Mouse (Mus musculus) heart, embryonic 11.5 days (tissue): ENCODE data around the gene Clec16a. TPM values are rescaled to one million over a fixed set of nuclear protein-coding genes. Genes with fewer than 3 reads are reported as not detected.

ENCODE experiments used
- ATAC-seq: fragments of 200-750 bp; cut with Nextera tagmentation; replicated peaks from 2 replicates; pipeline ENCODE4 v1.8.0; 2017; ENCODE audit warnings: moderate library complexity; ENCODE audit not compliant: insufficient number of reproducible peaks, low FRiP score, low TSS enrichment
- H3K27ac ChIP-seq: fragments of 300-500 bp; sonication (generic); 2 replicates; pipeline ENCODE4 v1.5.1; 2014; ENCODE audit warnings: mild to moderate bottlenecking, low read depth, low read length
- H3K27me3 ChIP-seq: fragments of 300-500 bp; sonication (generic); 2 replicates; pipeline ENCODE4 v1.6.1; 2014; ENCODE audit warnings: mild to moderate bottlenecking, low read length, mixed read lengths; ENCODE audit not compliant: control insufficient read depth, insufficient read depth
- H3K36me3 ChIP-seq: fragments of 300-500 bp; sonication (generic); 2 replicates; pipeline ENCODE4 v1.6.1; 2014; ENCODE audit warnings: mild to moderate bottlenecking, low read length, moderate library complexity, mixed read lengths; ENCODE audit not compliant: control insufficient read depth, insufficient read depth
- H3K4me1 ChIP-seq: fragments of 300-500 bp; sonication (generic); 2 replicates; pipeline ENCODE4 v1.6.1; 2014; ENCODE audit warnings: low read length; ENCODE audit not compliant: control insufficient read depth, insufficient read depth
- H3K4me2 ChIP-seq: fragments of 300-500 bp; sonication (generic); 2 replicates; pipeline ENCODE4 v1.6.1; 2014; ENCODE audit warnings: mild to moderate bottlenecking, moderate library complexity
- H3K4me3 ChIP-seq: fragments of 300-500 bp; sonication (generic); 2 replicates; pipeline ENCODE4 v1.5.1; 2014; ENCODE audit warnings: low read depth, low read length
- H3K9ac ChIP-seq: fragments of 300-500 bp; sonication (generic); 2 replicates; pipeline ENCODE4 v1.6.1; 2014; ENCODE audit warnings: mild to moderate bottlenecking, low read depth, low read length, moderate library complexity
- H3K9me3 ChIP-seq: fragments of 300-500 bp; sonication (generic); replicated peaks from 2 replicates; pipeline ENCODE4 v1.6.1; 2016; ENCODE audit warnings: low read length; ENCODE audit not compliant: control insufficient read depth
- WGBS: fragments of 180-500 bp; shearing (Covaris S2); extraction: QIAGEN DNeasy Blood & Tissue Kit; methylation state at CpG from one replicate; pipeline ENCODE4 v1.1.7; 2014; ENCODE audit not compliant: insufficient replicate concordance; 5-methylcytosine and 5-hydroxymethylcytosine counted together
- polyA plus RNA-seq: library from polyadenylated mRNA; unstranded; fragments of >200 nt; fragmentation: Nextera tagmentation; extraction: Ambion mirVana; gene quantifications from 2 replicates; pipeline ENCODE4 v1.2.1, GENCODE M21; 2014

Gene Clec16a
- polyA plus RNA-seq, 1 experiment from 2014 or later, result 39.1 TPM

DNA sequence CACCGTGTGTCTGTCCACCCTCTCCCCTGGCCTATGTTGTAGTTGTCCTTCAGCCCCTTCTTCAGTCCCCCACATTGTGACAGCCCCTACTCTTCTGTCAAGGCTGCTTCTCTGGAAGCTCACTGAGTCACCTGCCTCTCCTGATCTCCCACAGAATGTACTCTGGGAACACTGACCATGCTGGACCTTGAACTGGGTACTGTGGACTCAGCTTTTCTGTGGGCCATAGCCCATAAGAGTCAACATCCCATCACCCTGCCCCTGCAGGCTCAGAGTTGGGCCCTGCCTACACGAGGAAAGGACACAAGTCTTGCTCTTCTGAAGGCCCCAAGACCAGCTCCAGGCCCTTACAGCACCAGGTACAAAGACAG is 19.5 kb upstream of the Clec16a start:
- no peaks in the 10 kb centered on the region for H3K9me3 ChIP-seq
- 0 out of 2 replicates have a peak, but pooled peaks cover 4% of the 10 kb centered on the region for H3K36me3 ChIP-seq
- no peak overlapping the region for H3K4me3 ChIP-seq
- H3K27ac ChIP-seq, result no peak overlapping the region
- H3K4me1 ChIP-seq, result peaks cover 8% of the 10 kb centered on the region
- H3K27me3 ChIP-seq, result no peaks in the 10 kb centered on the region
- ATAC-seq, result no peak
- H3K4me2 ChIP-seq, result no peak overlapping the region
- H3K9ac ChIP-seq, result no peak overlapping the region
- WGBS, result 68% methylated on average over 2 of the region's 2 CpGs

DNA sequence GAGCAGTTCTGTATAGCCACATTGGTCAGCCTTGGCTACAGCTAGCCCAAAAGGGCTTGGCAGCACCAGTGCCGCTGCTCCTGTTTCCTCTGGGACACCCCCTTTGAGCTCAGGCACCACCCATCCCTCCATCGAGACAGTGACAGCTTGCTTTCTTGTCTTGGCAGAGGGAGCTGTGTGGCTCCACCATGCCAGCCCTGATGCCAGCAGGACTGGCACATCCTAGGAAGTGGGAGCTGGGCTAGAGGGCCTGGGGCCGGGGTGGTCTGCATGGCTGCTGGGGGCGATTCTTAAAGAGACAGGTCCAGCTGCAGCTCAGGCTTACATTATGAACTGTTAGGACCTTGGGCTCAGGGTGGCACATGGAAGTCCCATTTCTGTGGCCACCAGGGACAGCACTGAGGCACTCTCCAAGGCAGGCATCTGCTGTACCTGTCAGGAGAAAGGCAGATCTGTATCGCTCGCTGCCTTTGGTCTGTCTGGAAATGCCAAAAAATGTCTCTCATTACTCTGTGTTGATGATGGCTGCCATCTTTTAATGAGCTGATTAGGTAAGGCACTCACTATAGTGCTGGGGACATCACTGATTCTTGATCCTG is 18.0 kb upstream of the Clec16a start:
- Histone ChIP-seq H3K27ac (no peak overlapping the region), H3K36me3 (0 out of 2 replicates have a peak, but pooled peaks cover 4% of the 10 kb centered on the region), H3K9me3 (no peaks in the 10 kb centered on the region), H3K4me3 (no peak overlapping the region), H3K4me2 (no peak overlapping the region), H3K9ac (no peak overlapping the region), H3K4me1 (peaks cover 10% of the 10 kb centered on the region), H3K27me3 (no peaks in the 10 kb centered on the region)
- ATAC-seq, result no peak
- 81% methylated on average over 6 of the region's 6 CpGs for WGBS

GRCm38 (mm10) chr16:10528382-10528781 is 16.8 kb upstream of the Clec16a start:
- no peak overlapping the region for H3K4me3 ChIP-seq
- H3K4me1 ChIP-seq, result peaks cover 10% of the 10 kb centered on the region
- WGBS, result 77% methylated on average over 3 of the region's 3 CpGs
- no peak overlapping the region for H3K27ac ChIP-seq
- H3K4me2 ChIP-seq, result no peak overlapping the region
- H3K9me3 ChIP-seq, result no peaks in the 10 kb centered on the region
- no peaks in the 10 kb centered on the region for H3K27me3 ChIP-seq
- ATAC-seq, result no peak
- H3K9ac ChIP-seq, result no peak overlapping the region
- H3K36me3 ChIP-seq, result 0 out of 2 replicates have a peak, but pooled peaks cover 4% of the 10 kb centered on the region

- Histone ChIP-seq H3K27me3 (no peaks in the 10 kb centered on the region), H3K4me2 (no peak overlapping the region), H3K9me3 (no peaks in the 10 kb centered on the region), H3K4me1 (peaks cover 12% of the 10 kb centered on the region), H3K36me3 (0 out of 2 replicates have a peak, but pooled peaks cover 4% of the 10 kb centered on the region), H3K4me3 (no peak overlapping the region), H3K9ac (no peak overlapping the region), H3K27ac (peak overlapping the region; percentile 65; the same call in 1 of the 2 replicates)
- 57% methylated on average over 4 of the region's 4 CpGs for WGBS
- no peak for ATAC-seq
These were observed 15.0 kb upstream of the Clec16a start for GRCm38 (mm10) chr16:10530179-10530578.

DNA sequence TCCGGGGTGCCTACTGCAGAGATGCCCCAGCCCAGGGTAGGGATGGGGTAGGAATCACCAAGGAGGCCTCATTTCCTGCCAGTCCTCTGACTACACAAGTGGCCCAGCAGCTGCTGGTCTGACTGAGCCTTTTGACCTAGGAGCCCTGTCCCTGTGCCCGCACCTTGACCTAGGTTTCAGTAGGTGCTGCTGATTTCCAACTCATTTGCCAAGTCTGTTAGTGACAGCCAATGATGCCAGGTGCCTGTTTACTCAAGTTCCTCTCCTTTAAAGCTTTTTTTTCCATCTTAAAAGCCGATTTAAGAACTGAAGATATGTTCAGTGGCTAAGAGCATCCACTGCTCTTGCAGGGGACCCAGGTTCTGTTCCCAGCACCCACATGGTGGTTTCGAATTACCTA is 11.4 kb upstream of the Clec16a start:
- Histone ChIP-seq H3K4me2 (no peak overlapping the region), H3K9me3 (no peaks in the 10 kb centered on the region), H3K9ac (no peak overlapping the region), H3K27me3 (no peaks in the 10 kb centered on the region), H3K4me3 (no peak overlapping the region), H3K27ac (no peak overlapping the region), H3K36me3 (0 out of 2 replicates have a peak, but pooled peaks cover 4% of the 10 kb centered on the region), H3K4me1 (peaks cover 15% of the 10 kb centered on the region)
- 81% methylated on average over 4 of the region's 4 CpGs for WGBS
- ATAC-seq, result no peak

DNA sequence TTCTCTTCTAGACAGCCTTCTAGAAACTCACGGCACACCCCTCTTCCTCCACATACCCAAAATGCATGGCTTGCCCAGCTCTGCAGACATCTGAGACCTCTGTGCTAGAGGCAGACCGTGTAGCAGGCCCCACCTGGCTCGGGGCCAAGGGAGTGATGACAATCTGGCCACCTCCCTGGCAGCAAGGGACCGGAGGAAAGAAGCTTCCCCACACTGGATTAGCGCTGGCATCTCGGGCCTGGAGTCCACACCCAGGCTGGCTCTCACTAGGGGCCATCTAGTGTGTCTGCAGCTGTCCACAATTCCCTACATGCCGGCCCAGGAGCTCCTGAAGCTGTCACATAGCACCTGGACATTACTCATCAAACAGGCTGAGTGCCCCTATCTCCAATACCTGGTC is 10.6 kb upstream of the Clec16a start:
- H3K27ac ChIP-seq, result no peak overlapping the region
- no peak overlapping the region for H3K9ac ChIP-seq
- no peak overlapping the region for H3K4me2 ChIP-seq
- WGBS, result 72% methylated on average over 7 of the region's 7 CpGs
- H3K9me3 ChIP-seq, result no peaks in the 10 kb centered on the region
- ATAC-seq, result no peak
- H3K4me1 ChIP-seq, result peaks cover 15% of the 10 kb centered on the region
- 0 out of 2 replicates have a peak, but pooled peaks cover 4% of the 10 kb centered on the region for H3K36me3 ChIP-seq
- H3K27me3 ChIP-seq, result no peaks in the 10 kb centered on the region
- no peak overlapping the region for H3K4me3 ChIP-seq

DNA sequence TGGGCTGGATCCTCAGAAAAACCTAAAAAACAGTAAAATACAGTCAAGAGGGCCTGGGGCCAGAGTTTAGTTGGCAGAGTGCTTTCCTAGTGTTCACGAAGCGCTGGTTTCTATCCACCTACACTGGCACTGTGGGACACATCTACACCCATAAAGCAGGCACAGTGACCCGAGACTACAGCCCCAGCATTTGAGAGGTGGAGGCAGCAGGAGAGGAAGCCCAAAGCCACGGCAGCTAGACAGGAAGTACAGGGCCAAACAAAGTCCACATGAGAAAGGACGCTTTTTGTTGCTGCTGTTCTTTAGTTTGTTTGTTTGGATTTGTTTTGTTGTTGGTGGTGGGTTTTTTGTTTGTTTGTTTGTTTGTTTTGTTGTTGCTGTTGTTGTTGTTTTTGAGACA is 8.8 kb upstream of the Clec16a start:
- H3K9me3 ChIP-seq, result no peaks in the 10 kb centered on the region
- no peak overlapping the region for H3K4me3 ChIP-seq
- no peak overlapping the region for H3K9ac ChIP-seq
- H3K4me2 ChIP-seq, result no peak overlapping the region
- ATAC-seq, result no peak
- H3K27ac ChIP-seq, result no peak overlapping the region
- WGBS, result 67% methylated on average over 5 of the region's 5 CpGs
- no peaks in the 10 kb centered on the region for H3K27me3 ChIP-seq
- H3K4me1 ChIP-seq, result peaks cover 21% of the 10 kb centered on the region
- H3K36me3 ChIP-seq, result no peaks in the 10 kb centered on the region

- no peak for ATAC-seq
- Histone ChIP-seq H3K4me1 (peaks cover 28% of the 10 kb centered on the region), H3K9me3 (no peaks in the 10 kb centered on the region), H3K4me2 (no peak overlapping the region), H3K4me3 (no peak overlapping the region), H3K36me3 (no peaks in the 10 kb centered on the region), H3K9ac (0 out of 2 replicates have a peak overlapping the region, but pooled peaks have one; percentile 16), H3K27ac (no peak overlapping the region), H3K27me3 (no peaks in the 10 kb centered on the region)
- WGBS, result 75% methylated on average over 3 of the region's 3 CpGs
These were observed 8.2 kb upstream of the Clec16a start for GRCm38 (mm10) chr16:10536961-10537360.
